Mouse (Mus musculus) fibroblast of lung, adult 2 months (primary cell): ENCODE measurements at regions not wholly inside any gene's neighbourhood (a gene's known extent, or its start where the extent isn't known, plus 50 kb on each side); places are given as distances from the start of the nearest gene placed in this dataset.
"Not testable (repeated sequence)": the region's sequence is repeated elsewhere in the genome, so short reads cannot be mapped to it uniquely, and the experiment has no call there.

Experiments
- DNase-seq: peaks from one replicate; pipeline ENCODE4 v3.0.0-alpha.2; 2011; ENCODE audit warnings: low read depth

- DNase-seq, result peak; percentile 29
Measured at GRCm38 (mm10) chr17:82377176-82377592, 639.0 kb upstream of the Slc8a1 start.

GRCm38 (mm10) chr17:82367876-82368275 is 629.7 kb upstream of the Slc8a1 start:
- DNase-seq, result no peak

GRCm38 (mm10) chr17:82366001-82366400 is 627.8 kb upstream of the Slc8a1 start:
- no peak for DNase-seq

- no peak for DNase-seq
Measured at GRCm38 (mm10) chr17:82348636-82349035, 610.5 kb upstream of the Slc8a1 start.

GRCm38 (mm10) chr17:82331429-82331828 is 593.3 kb upstream of the Slc8a1 start:
- no peak for DNase-seq

- no peak for DNase-seq
Measured at GRCm38 (mm10) chr17:82312191-82312590, 574.0 kb upstream of the Slc8a1 start.

- DNase-seq, result no peak
Measured at GRCm38 (mm10) chr17:82306347-82306746, 568.2 kb upstream of the Slc8a1 start.

- DNase-seq, result no peak
Measured at GRCm38 (mm10) chr17:82277728-82278127, 539.6 kb upstream of the Slc8a1 start.

GRCm38 (mm10) chr17:82273946-82274345 is 535.8 kb upstream of the Slc8a1 start:
- no peak for DNase-seq

- no peak for DNase-seq
Measured at GRCm38 (mm10) chr17:82272845-82273244, 534.7 kb upstream of the Slc8a1 start.

GRCm38 (mm10) chr17:82266842-82267241 is 528.7 kb upstream of the Slc8a1 start:
- not testable (repeated sequence) for DNase-seq

GRCm38 (mm10) chr17:82252362-82252761 is 514.2 kb upstream of the Slc8a1 start:
- DNase-seq, result no peak

GRCm38 (mm10) chr17:82251841-82252240 is 513.7 kb upstream of the Slc8a1 start:
- no peak for DNase-seq

GRCm38 (mm10) chr17:82238361-82238760 is 500.2 kb upstream of the Slc8a1 start:
- no peak for DNase-seq

- DNase-seq, result no peak
Measured at GRCm38 (mm10) chr17:82237456-82237855, 499.3 kb upstream of the Slc8a1 start.

GRCm38 (mm10) chr17:82215728-82216623 is 477.8 kb upstream of the Slc8a1 start:
- no peak for DNase-seq

- no peak for DNase-seq
Measured at GRCm38 (mm10) chr17:82199981-82200380, 461.8 kb upstream of the Slc8a1 start.

GRCm38 (mm10) chr17:82199031-82199642 is 461.0 kb upstream of the Slc8a1 start:
- DNase-seq, result no peak

GRCm38 (mm10) chr17:82184261-82184660 is 446.1 kb upstream of the Slc8a1 start:
- DNase-seq, result no peak

GRCm38 (mm10) chr17:82171216-82171615 is 433.0 kb upstream of the Slc8a1 start:
- no peak for DNase-seq

- DNase-seq, result no peak
Measured at GRCm38 (mm10) chr17:82153446-82153845, 415.3 kb upstream of the Slc8a1 start.

GRCm38 (mm10) chr17:82134843-82135242 is 396.7 kb upstream of the Slc8a1 start:
- DNase-seq, result no peak

- DNase-seq, result no peak
Measured at GRCm38 (mm10) chr17:82132941-82133340, 394.8 kb upstream of the Slc8a1 start.
